Mouse (Mus musculus): ENCODE measurements around the gene Zfp106.
"Not testable (repeated sequence)": the region's sequence is repeated elsewhere in the genome, so short reads cannot be mapped to it uniquely, and the experiment has no call there.

Zfp106 gene

GRCm38 (mm10) chr2:120563235-120563990, at the start of gene Zfp106:
Gene Zfp106, minus strand, starts transcription at chr2:120563843.
- DNase-seq (ENCODE audit: low spot score) = peak; percentile 83

- peak; percentile 84 for DNase-seq (ENCODE audit: low spot score)
Measured at GRCm38 (mm10) chr2:120608830-120609723, 45.4 kb upstream of the Zfp106 start, which contains the start of the genes Haus2 and Lrrc57. Gene Haus2, plus strand, starts transcription at chr2:120609383. Gene Lrrc57, minus strand, starts transcription at chr2:120609520.

- no peak for DNase-seq (ENCODE audit: low spot score)
Measured at GRCm38 (mm10) chr2:120606021-120606690, 42.5 kb upstream of the Zfp106 start.

- DNase-seq (ENCODE audit: low spot score) = no peak
Measured at GRCm38 (mm10) chr2:120599506-120599905, 35.9 kb upstream of the Zfp106 start.

GRCm38 (mm10) chr2:120597734-120598133, 34.1 kb upstream of the Zfp106 start:
- DNase-seq (ENCODE audit: low spot score) = no peak

- no peak for DNase-seq (ENCODE audit: low spot score)
Measured at GRCm38 (mm10) chr2:120592227-120592626, 28.6 kb upstream of the Zfp106 start.

GRCm38 (mm10) chr2:120589759-120590158, 26.1 kb upstream of the Zfp106 start:
- peak; percentile 64 for DNase-seq (ENCODE audit: low spot score)

GRCm38 (mm10) chr2:120578286-120578685, 14.6 kb upstream of the Zfp106 start:
- DNase-seq (ENCODE audit: low spot score) = no peak

GRCm38 (mm10) chr2:120577799-120578198, 14.2 kb upstream of the Zfp106 start:
- DNase-seq (ENCODE audit: low spot score) = no peak

- DNase-seq (ENCODE audit: low spot score) = no peak
Measured at GRCm38 (mm10) chr2:120575978-120576377, 12.3 kb upstream of the Zfp106 start.

GRCm38 (mm10) chr2:120575121-120575520, 11.5 kb upstream of the Zfp106 start:
- no peak for DNase-seq (ENCODE audit: low spot score)

- not testable (repeated sequence) for DNase-seq (ENCODE audit: low spot score)
Measured at GRCm38 (mm10) chr2:120572161-120572560, 8.5 kb upstream of the Zfp106 start.

GRCm38 (mm10) chr2:120571081-120571480, 7.4 kb upstream of the Zfp106 start:
- no peak for DNase-seq (ENCODE audit: low spot score)

GRCm38 (mm10) chr2:120567798-120568320, 4.2 kb upstream of the Zfp106 start:
- DNase-seq (ENCODE audit: low spot score) = no peak

GRCm38 (mm10) chr2:120566886-120567797, 3.5 kb upstream of the Zfp106 start, which contains the start of gene Snap23:
Gene Snap23, plus strand, starts transcription at chr2:120567671.
- peak; percentile 88 for DNase-seq (ENCODE audit: low spot score)

- no peak for DNase-seq (ENCODE audit: low spot score)
Measured at GRCm38 (mm10) chr2:120565363-120565762, 1.7 kb upstream of the Zfp106 start.

GRCm38 (mm10) chr2:120564548-120565188, 1.0 kb upstream of the Zfp106 start:
- DNase-seq (ENCODE audit: low spot score) = not testable (repeated sequence)

- no peak for DNase-seq (ENCODE audit: low spot score)
Measured at GRCm38 (mm10) chr2:120562859-120563234, 796 bp downstream of the Zfp106 start.

GRCm38 (mm10) chr2:120561524-120561923, 2.1 kb downstream of the Zfp106 start:
- DNase-seq (ENCODE audit: low spot score) = no peak

GRCm38 (mm10) chr2:120558813-120559212, 4.8 kb downstream of the Zfp106 start:
- no peak for DNase-seq (ENCODE audit: low spot score)
